Mouse (Mus musculus) midbrain, embryonic 14.5 days (tissue): ENCODE results near the gene Dnajc27. TPM values are rescaled to one million over a fixed set of nuclear protein-coding genes. Genes with fewer than 3 reads are reported as not detected.

Source experiments
- ATAC-seq: fragments of 200-750 bp; cut with Nextera tagmentation; 2 replicates; pipeline ENCODE4 v1.8.0; 2017; ENCODE audit warnings: moderate number of reproducible peaks, moderate library complexity; ENCODE audit not compliant: low FRiP score, low TSS enrichment
- DNase-seq: peaks from one replicate; pipeline ENCODE4 v3.0.0-alpha.2; 2015
- H3K27ac ChIP-seq: fragments of 300-500 bp; sonication (generic); replicated peaks from 2 replicates; pipeline ENCODE4 v1.5.1; 2014; ENCODE audit warnings: mild to moderate bottlenecking, low read depth, low read length, moderate library complexity
- H3K27me3 ChIP-seq: fragments of 300-500 bp; sonication (generic); 2 replicates; pipeline ENCODE4 v1.6.1; 2014; ENCODE audit warnings: low read length, control low read depth, mixed read lengths; ENCODE audit not compliant: control insufficient read depth, insufficient read depth
- H3K36me3 ChIP-seq: fragments of 300-500 bp; sonication (generic); 2 replicates; pipeline ENCODE4 v1.6.1; 2014; ENCODE audit warnings: low read length, control low read depth; ENCODE audit not compliant: control insufficient read depth, insufficient read depth
- H3K4me1 ChIP-seq: fragments of 300-500 bp; sonication (generic); 2 replicates; pipeline ENCODE4 v1.6.1; 2014; ENCODE audit warnings: mild to moderate bottlenecking, antibody characterized with exemption, low read length, control low read depth; ENCODE audit not compliant: control insufficient read depth, insufficient read depth
- H3K4me2 ChIP-seq: fragments of 300-500 bp; sonication (generic); 2 replicates; pipeline ENCODE4 v1.6.1; 2014; ENCODE audit warnings: mild to moderate bottlenecking, low read length, moderate library complexity
- H3K4me3 ChIP-seq: fragments of 300-500 bp; sonication (generic); replicated peaks from 2 replicates; pipeline ENCODE4 v1.5.1; 2014; ENCODE audit warnings: low read depth, low read length
- H3K9ac ChIP-seq: fragments of 300-500 bp; sonication (generic); replicated peaks from 2 replicates; pipeline ENCODE4 v1.6.1; 2014; ENCODE audit warnings: mild to moderate bottlenecking, low read length, moderate library complexity
- H3K9me3 ChIP-seq: fragments of 300-500 bp; sonication (generic); 2 replicates; pipeline ENCODE4 v1.6.1; 2016; ENCODE audit warnings: low read length, control low read depth, mixed read lengths; ENCODE audit not compliant: control insufficient read depth
- WGBS: fragments of 180-500 bp; shearing (Covaris S2); extraction: QIAGEN DNeasy Blood & Tissue Kit; methylation state at CpG from one replicate; pipeline ENCODE4 v1.1.7; 2014; 5-methylcytosine and 5-hydroxymethylcytosine counted together
- polyA plus RNA-seq: library from polyadenylated mRNA; unstranded; fragments of >200 nt; fragmentation: Nextera tagmentation; extraction: Ambion mirVana; gene quantifications from 2 replicates; pipeline ENCODE4 v1.2.1, GENCODE M21; 2014

Gene Dnajc27
- polyA plus RNA-seq, 1 experiment from 2014 or later = 20.1 TPM

DNA sequence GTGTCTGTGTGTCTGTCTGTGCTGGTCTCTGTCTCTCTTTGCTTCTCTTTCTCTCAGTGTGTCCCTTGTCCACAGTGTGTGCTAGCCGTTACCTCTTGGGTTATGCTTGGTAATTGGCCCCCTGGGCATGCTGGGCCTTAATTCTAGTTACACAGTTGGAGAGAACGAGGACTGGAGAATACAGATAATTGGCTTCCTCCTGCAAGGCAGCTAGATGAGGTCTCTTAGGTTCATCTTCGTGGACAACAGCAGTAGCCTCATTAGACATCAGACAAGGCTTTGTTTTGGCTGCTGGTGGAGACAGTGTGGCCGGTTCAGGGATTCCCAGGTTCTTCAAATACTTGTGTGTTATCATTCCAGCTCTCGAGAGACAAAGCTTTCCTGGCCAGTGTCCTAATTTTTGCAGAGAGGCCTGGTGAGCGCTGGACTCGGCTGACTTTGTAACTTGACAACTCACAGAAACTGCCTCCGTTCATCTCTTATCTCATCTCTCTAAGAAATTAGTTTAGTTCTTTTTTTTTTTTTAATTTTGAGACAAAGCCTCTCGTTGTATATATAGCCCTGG, 31.4 kb upstream of the Dnajc27 start:
- Histone ChIP-seq H3K9ac (no peak overlapping the region), H3K9me3 (no peaks in the 10 kb centered on the region), H3K36me3 (no peaks in the 10 kb centered on the region), H3K27me3 (no peaks in the 10 kb centered on the region), H3K4me1 (no peaks in the 10 kb centered on the region), H3K4me2 (no peak overlapping the region), H3K27ac (no peak overlapping the region), H3K4me3 (no peak overlapping the region)
- DNase-seq (no peak), ATAC-seq (no peak)
- 67% methylated on average over 9 of the region's 9 CpGs for WGBS

GRCm38 (mm10) chr12:4053643-4054042, 28.7 kb upstream of the Dnajc27 start:
- WGBS = 94% methylated on average over 3 of the region's 3 CpGs
- no peak overlapping the region for H3K4me3 ChIP-seq
- no peaks in the 10 kb centered on the region; the same call in 1 of the 2 replicates for H3K4me1 ChIP-seq
- H3K9ac ChIP-seq = no peak overlapping the region
- no peak for ATAC-seq
- no peaks in the 10 kb centered on the region for H3K27me3 ChIP-seq
- no peaks in the 10 kb centered on the region for H3K9me3 ChIP-seq
- H3K4me2 ChIP-seq = no peak overlapping the region
- H3K27ac ChIP-seq = no peak overlapping the region
- no peak for DNase-seq
- no peaks in the 10 kb centered on the region for H3K36me3 ChIP-seq

DNA sequence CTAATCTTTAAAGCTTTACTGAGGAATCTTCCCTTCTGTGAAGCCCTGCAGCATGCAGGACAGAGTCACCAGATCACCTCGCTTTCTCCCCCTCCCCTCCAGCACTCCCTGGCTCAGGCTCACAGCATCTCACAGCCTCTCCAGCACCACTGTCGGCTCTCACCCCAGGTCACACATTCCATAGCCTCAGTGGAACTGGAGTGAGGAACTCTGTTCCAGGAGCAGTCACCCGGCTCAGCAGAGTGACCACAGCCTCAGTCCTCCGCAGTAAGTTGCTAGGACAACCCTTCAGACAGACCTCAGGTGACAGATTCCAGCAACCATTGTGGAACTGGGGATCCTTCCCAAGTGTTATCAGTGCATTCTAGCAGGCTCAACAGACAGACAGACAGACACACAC, 27.5 kb upstream of the Dnajc27 start:
- ATAC-seq (no peak), DNase-seq (no peak)
- Histone ChIP-seq H3K9ac (no peak overlapping the region), H3K36me3 (no peaks in the 10 kb centered on the region), H3K27me3 (no peaks in the 10 kb centered on the region), H3K4me1 (no peaks in the 10 kb centered on the region; the same call in 1 of the 2 replicates), H3K9me3 (no peaks in the 10 kb centered on the region), H3K27ac (no peak overlapping the region), H3K4me2 (no peak overlapping the region), H3K4me3 (no peak overlapping the region)
- 39% methylated on average over 4 of the region's 4 CpGs for WGBS

- Histone ChIP-seq H3K4me1 (no peaks in the 10 kb centered on the region; the same call in 1 of the 2 replicates), H3K4me2 (no peak overlapping the region), H3K9ac (no peak overlapping the region), H3K4me3 (no peak overlapping the region), H3K36me3 (no peaks in the 10 kb centered on the region), H3K9me3 (no peaks in the 10 kb centered on the region), H3K27me3 (no peaks in the 10 kb centered on the region), H3K27ac (no peak overlapping the region)
- 55% methylated on average over 9 of the region's 9 CpGs for WGBS
- no peak for ATAC-seq
- DNase-seq = no peak
Measured at GRCm38 (mm10) chr12:4058321-4058720, 24.1 kb upstream of the Dnajc27 start.

DNA sequence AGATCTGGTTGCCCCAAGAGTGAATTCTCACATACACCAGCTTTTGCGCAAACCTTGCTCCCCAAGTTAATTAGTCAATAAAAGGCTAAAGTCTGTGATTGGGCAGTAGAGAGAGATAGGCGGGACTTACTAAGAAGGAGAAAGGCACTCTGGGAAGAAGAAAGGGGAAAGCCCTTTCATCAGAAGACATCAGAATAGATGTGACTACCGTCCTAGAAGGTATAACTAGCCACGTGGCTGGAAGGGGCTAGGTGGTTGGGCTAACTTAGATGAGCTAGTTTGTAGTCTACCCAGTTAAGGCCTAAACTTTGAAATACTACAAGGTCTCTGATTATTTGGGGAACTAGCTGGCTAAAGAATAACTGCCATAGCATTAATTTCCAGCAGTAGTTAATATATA, 22.7 kb upstream of the Dnajc27 start:
- Histone ChIP-seq H3K4me2 (no peak overlapping the region), H3K9ac (no peak overlapping the region), H3K9me3 (no peaks in the 10 kb centered on the region), H3K4me1 (no peaks in the 10 kb centered on the region; the same call in 1 of the 2 replicates), H3K4me3 (no peak overlapping the region), H3K27ac (no peak overlapping the region), H3K36me3 (no peaks in the 10 kb centered on the region), H3K27me3 (no peaks in the 10 kb centered on the region)
- ATAC-seq = no peak
- WGBS = 86% methylated on average over 4 of the region's 4 CpGs
- no peak for DNase-seq

DNA sequence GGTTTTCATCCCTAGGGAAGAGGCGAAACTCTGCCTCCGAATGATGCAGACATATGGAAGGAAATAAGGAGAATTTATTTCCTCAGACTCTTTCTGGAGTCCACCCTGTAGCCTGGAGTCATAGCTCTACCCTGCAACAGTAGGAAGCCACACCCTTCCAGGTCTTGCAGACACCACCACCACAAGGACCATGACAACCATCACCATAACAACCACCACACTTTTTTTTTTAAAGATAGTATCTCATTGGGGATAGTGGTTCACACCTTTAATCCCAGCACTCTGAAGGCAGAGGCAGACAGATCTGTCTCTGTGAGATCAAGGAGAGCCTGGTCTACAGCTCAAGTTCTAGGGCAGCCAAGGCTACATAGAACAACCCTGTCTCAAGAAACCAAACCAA, 16.9 kb upstream of the Dnajc27 start:
- Histone ChIP-seq H3K9me3 (no peaks in the 10 kb centered on the region), H3K4me1 (no peaks in the 10 kb centered on the region), H3K36me3 (no peaks in the 10 kb centered on the region), H3K27ac (no peak overlapping the region), H3K9ac (no peak overlapping the region), H3K4me2 (no peak overlapping the region), H3K4me3 (no peak overlapping the region), H3K27me3 (no peaks in the 10 kb centered on the region)
- no peak for DNase-seq
- ATAC-seq = no peak
- WGBS = 94% methylated on average over 2 of the region's 2 CpGs

DNA sequence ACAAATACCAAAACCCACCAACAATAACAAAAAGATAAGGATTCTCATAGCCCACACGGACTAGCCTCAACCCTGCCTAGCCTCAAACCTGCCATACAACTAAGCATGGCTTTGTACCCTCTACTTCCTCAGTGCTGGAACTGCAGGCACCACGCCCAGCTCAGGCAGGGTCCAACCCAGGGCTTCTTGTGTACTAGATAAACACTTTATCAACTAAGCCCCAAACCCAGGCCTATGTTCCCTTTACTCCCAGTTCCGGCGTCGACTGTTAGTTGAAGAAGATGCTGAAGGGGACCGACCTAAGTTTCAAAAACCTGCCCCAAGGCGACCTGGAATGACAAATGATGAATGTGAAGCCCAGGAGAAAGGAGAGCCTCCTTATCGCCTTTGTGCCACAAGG, 16.4 kb upstream of the Dnajc27 start:
- WGBS = 81% methylated on average over 8 of the region's 8 CpGs
- DNase-seq (no peak), ATAC-seq (no peak)
- no peaks in the 10 kb centered on the region for H3K27me3 ChIP-seq
- no peaks in the 10 kb centered on the region for H3K9me3 ChIP-seq
- no peak overlapping the region for H3K27ac ChIP-seq
- H3K4me1 ChIP-seq = no peaks in the 10 kb centered on the region
- H3K4me3 ChIP-seq = no peak overlapping the region
- no peaks in the 10 kb centered on the region for H3K36me3 ChIP-seq
- H3K9ac ChIP-seq = no peak overlapping the region
- H3K4me2 ChIP-seq = no peak overlapping the region

- Histone ChIP-seq H3K4me2 (no peak overlapping the region), H3K27me3 (no peaks in the 10 kb centered on the region), H3K9ac (no peak overlapping the region), H3K4me1 (no peaks in the 10 kb centered on the region), H3K27ac (no peak overlapping the region), H3K36me3 (no peaks in the 10 kb centered on the region), H3K9me3 (no peaks in the 10 kb centered on the region), H3K4me3 (no peak overlapping the region)
- no peak for ATAC-seq
- no peak for DNase-seq
- WGBS = 72% methylated on average over 6 of the region's 6 CpGs
Measured at GRCm38 (mm10) chr12:4066681-4067459, 15.5 kb upstream of the Dnajc27 start.

DNA sequence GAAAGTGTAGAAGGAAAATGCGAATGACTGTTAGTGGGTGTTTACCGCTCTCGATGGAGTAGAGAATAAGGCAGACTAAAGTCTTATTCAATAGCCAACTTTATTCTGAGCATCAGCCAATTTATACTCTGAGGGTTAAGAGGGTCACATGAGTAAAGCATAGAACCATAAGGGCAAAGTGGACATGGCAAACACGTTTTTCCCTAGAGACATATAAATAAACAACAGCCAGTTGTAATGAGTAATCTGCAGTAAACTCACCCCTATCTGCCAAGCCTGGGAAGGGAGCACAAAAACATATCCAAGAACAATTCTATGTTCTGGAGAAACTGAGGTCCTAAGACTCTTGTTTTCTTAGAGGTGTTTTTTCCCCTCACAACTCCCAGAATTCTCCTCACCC, 13.8 kb upstream of the Dnajc27 start:
- DNase-seq (no peak), ATAC-seq (no peak)
- Histone ChIP-seq H3K9ac (no peak overlapping the region), H3K27ac (no peak overlapping the region), H3K9me3 (no peaks in the 10 kb centered on the region), H3K4me3 (no peak overlapping the region), H3K4me2 (no peak overlapping the region), H3K36me3 (no peaks in the 10 kb centered on the region), H3K27me3 (no peaks in the 10 kb centered on the region), H3K4me1 (no peaks in the 10 kb centered on the region)
- 83% methylated on average over 4 of the region's 4 CpGs for WGBS
